Mouse (Mus musculus) intestine, embryonic 14.5 days (tissue): ENCODE data around the gene Rabgap1l. TPM values are rescaled to one million over a fixed set of nuclear protein-coding genes. Genes with fewer than 3 reads are reported as not detected.

Experiments
- ATAC-seq: fragments of 200-750 bp; cut with Nextera tagmentation; replicated peaks from 2 replicates; pipeline ENCODE4 v1.8.0; 2017; ENCODE audit warnings: low read depth, moderate number of reproducible peaks, moderate TSS enrichment, moderate library complexity; ENCODE audit not compliant: low FRiP score, low TSS enrichment
- DNase-seq: peaks from one replicate; pipeline ENCODE4 v3.0.0-alpha.2; 2018; ENCODE audit warnings: low spot score
- H3K27ac ChIP-seq: fragments of 300-500 bp; sonication (generic); 2 replicates; pipeline ENCODE4 v1.5.1; 2014; ENCODE audit warnings: low read depth, mild to moderate bottlenecking, control low read depth
- H3K27me3 ChIP-seq: fragments of 300-500 bp; sonication (generic); replicated peaks from 2 replicates; pipeline ENCODE4 v1.6.1; 2014; ENCODE audit warnings: low read length, control low read depth; ENCODE audit not compliant: control insufficient read depth, insufficient read depth
- H3K36me3 ChIP-seq: fragments of 300-500 bp; sonication (generic); 2 replicates; pipeline ENCODE4 v1.6.1; 2014; ENCODE audit warnings: low read length, control low read depth; ENCODE audit not compliant: control insufficient read depth, insufficient read depth
- H3K4me1 ChIP-seq: fragments of 300-500 bp; sonication (generic); replicated peaks from 2 replicates; pipeline ENCODE4 v1.6.1; 2014; ENCODE audit warnings: low read length, control low read depth, mixed read lengths; ENCODE audit not compliant: control insufficient read depth, insufficient read depth
- H3K4me2 ChIP-seq: fragments of 300-500 bp; sonication (generic); 2 replicates; pipeline ENCODE4 v1.6.1; 2014; ENCODE audit warnings: low read length
- H3K4me3 ChIP-seq: fragments of 300-500 bp; sonication (generic); 2 replicates; pipeline ENCODE4 v1.5.1; 2014; ENCODE audit warnings: low read depth, low read length, control low read depth, mixed read lengths
- H3K9ac ChIP-seq: fragments of 300-500 bp; sonication (generic); 2 replicates; pipeline ENCODE4 v1.6.1; 2014; ENCODE audit warnings: mild to moderate bottlenecking, low read length
- H3K9me3 ChIP-seq: fragments of 300-500 bp; sonication (generic); 2 replicates; pipeline ENCODE4 v1.6.1; 2016; ENCODE audit warnings: low read length, control low read depth; ENCODE audit not compliant: control insufficient read depth
- WGBS: fragments of 180-500 bp; shearing (Covaris S2); extraction: QIAGEN DNeasy Blood & Tissue Kit; methylation state at CpG from one replicate; pipeline ENCODE4 v1.1.7; 2014; 5-methylcytosine and 5-hydroxymethylcytosine counted together
- polyA plus RNA-seq: library from polyadenylated mRNA; unstranded; fragments of >200 nt; fragmentation: Nextera tagmentation; extraction: Ambion mirVana; gene quantifications from 2 replicates; pipeline ENCODE4 v1.2.1, GENCODE M21; 2014

Rabgap1l gene
- polyA plus RNA-seq, 1 experiment from 2014 or later, result 19.9 TPM

DNA sequence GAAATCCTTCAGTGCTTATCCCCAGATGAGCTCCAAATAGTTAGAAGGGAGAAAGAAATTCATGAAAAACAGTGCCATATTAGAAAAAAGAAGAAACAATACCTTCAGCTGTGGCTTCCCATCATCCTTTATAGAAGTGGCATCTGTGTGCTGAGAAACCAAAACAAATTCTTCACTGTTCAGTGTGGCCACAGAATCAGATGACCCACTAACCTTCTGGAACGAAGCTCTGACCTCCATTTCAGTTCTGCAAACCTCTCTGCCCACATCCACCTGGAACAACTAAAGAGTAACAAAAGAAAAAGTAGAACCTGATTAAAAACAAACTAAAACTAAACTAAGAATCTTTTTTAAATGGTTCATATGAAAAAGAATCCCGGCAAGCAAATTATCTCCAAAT is 52.4 kb downstream of the Rabgap1l start:
- WGBS, result 59% methylated on average over 2 of the region's 2 CpGs
- no peak overlapping the region for H3K4me2 ChIP-seq
- no peaks in the 10 kb centered on the region for H3K36me3 ChIP-seq
- H3K4me1 ChIP-seq, result no peaks in the 10 kb centered on the region
- no peak overlapping the region for H3K4me3 ChIP-seq
- H3K9ac ChIP-seq, result no peak overlapping the region
- no peak for ATAC-seq
- no peaks in the 10 kb centered on the region for H3K27me3 ChIP-seq
- H3K9me3 ChIP-seq, result no peaks in the 10 kb centered on the region
- H3K27ac ChIP-seq, result no peak overlapping the region
- no peak for DNase-seq

DNA sequence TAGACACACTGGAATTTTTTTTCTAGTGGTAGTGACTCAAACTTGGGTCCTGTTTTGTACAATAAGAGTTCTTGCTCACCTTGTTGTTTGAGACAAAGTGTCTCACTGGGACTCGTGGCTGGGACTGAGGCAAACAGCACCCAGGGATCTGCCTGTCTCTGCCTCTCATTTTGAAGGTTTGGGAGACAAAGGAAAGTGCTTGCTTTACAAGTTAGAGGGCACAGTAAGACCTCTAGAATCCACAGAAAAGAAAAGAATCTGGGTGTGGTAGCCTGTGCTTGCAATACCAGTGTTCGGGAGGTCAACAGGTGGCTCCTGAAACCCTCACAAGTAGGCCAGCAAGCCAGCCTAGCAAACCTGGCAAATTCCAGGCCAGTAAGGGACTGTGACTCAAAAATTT is 58.3 kb downstream of the Rabgap1l start:
- Histone ChIP-seq H3K4me3 (no peak overlapping the region), H3K9me3 (no peaks in the 10 kb centered on the region), H3K27me3 (no peaks in the 10 kb centered on the region), H3K4me1 (no peaks in the 10 kb centered on the region), H3K27ac (no peak overlapping the region), H3K9ac (no peak overlapping the region), H3K4me2 (no peak overlapping the region), H3K36me3 (0 out of 2 replicates have a peak, but pooled peaks cover 3% of the 10 kb centered on the region)
- WGBS, result 83% methylated on average over 2 of the region's 2 CpGs
- DNase-seq, result no peak
- no peak for ATAC-seq

DNA sequence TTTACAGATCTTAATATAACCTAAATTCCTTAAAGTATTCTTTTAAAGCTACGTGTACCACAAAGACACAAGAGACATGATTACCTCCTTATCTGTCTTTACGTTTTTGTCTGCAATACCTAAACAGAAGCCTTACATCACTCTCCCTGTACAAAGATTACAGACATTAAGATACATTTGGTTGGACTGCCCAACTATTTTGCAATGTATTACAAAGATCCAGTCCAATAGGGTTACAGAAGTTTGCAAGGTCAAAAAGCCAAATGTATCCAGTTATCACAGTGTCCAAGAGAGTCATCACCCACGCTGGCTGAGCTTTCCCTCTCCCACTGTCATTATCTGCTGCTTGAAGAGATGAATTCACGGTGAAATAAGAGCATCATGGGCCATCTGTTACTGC is 63.1 kb downstream of the Rabgap1l start:
- H3K4me1 ChIP-seq, result no peaks in the 10 kb centered on the region
- ATAC-seq (no peak), DNase-seq (no peak)
- no peak overlapping the region for H3K27ac ChIP-seq
- no peaks in the 10 kb centered on the region for H3K9me3 ChIP-seq
- H3K9ac ChIP-seq, result no peak overlapping the region
- H3K4me2 ChIP-seq, result no peak overlapping the region
- no peak overlapping the region for H3K4me3 ChIP-seq
- WGBS, result 84% methylated on average over 4 of the region's 4 CpGs
- H3K36me3 ChIP-seq, result 0 out of 2 replicates have a peak, but pooled peaks cover 3% of the 10 kb centered on the region
- H3K27me3 ChIP-seq, result no peaks in the 10 kb centered on the region

DNA sequence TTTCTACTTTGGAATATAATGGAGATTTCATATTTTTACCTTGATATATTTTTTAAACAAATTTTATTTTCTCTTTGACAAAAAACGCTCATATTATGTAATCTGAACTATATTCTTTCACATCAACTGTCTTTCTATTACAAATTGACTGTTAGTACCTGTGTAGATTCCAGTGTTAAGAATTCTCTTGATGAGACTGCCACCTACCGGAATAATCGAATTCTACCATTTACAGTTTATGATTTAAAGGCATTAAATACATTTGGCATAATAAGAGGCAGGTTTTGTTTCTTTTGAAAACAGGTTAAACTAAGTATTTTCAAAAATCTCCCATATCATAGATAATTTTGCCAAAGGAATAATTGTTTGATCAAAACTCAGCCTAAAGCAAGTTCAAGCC is 75.3 kb downstream of the Rabgap1l start:
- WGBS, result 13% methylated on average over 3 of the region's 3 CpGs
- Histone ChIP-seq H3K27ac (no peak overlapping the region), H3K4me2 (no peak overlapping the region), H3K36me3 (no peaks in the 10 kb centered on the region), H3K4me1 (no peaks in the 10 kb centered on the region), H3K9me3 (no peaks in the 10 kb centered on the region), H3K9ac (no peak overlapping the region), H3K4me3 (no peak overlapping the region), H3K27me3 (no peaks in the 10 kb centered on the region)
- no peak for ATAC-seq
- DNase-seq, result no peak

DNA sequence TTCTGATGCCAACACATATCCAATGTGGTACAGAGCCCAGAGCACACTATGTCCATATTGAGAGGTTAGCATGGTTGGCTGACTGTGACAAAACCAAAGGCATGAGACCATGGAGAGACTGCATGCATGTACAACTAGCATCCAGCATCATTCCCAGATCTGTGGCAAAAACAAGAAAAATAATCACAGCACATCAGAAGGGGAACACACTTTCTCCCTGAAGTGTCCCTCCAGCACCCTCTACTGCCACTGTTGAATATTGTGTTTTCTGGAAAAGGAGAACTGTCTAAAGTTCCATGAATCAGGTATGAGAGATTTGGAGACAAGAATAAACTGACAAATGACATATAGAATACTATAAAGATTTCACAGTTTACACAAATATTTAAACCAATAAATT is 78.3 kb downstream of the Rabgap1l start:
- DNase-seq, result no peak
- ATAC-seq, result no peak

DNA sequence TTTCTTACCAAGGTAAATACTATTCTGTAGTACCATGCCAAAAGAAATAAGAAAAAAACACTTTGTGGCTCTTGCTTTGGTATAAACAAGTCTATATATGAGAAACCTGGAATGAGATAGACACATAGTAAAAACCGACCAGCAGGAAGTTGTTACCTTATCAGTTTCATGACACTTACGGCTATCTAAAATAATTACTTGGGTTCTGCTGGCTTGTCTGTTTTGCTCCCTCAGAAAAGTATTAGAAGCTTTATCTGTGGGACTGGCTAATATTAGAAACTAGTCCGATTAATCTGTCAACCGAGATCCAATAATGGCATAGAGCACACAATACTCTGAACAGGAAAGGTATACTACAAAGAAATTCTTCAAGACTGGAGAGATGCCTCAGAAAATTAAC is 79.1 kb downstream of the Rabgap1l start:
- ATAC-seq, result no peak
- Histone ChIP-seq H3K4me3 (no peak overlapping the region), H3K27ac (no peak overlapping the region), H3K36me3 (no peaks in the 10 kb centered on the region), H3K4me2 (no peak overlapping the region), H3K4me1 (no peaks in the 10 kb centered on the region), H3K27me3 (no peaks in the 10 kb centered on the region), H3K9me3 (no peaks in the 10 kb centered on the region), H3K9ac (no peak overlapping the region)
- 76% methylated on average over 4 of the region's 4 CpGs for WGBS
- no peak for DNase-seq

More for the DNA sequence above, 78.3 kb downstream of the Rabgap1l start:
- no peak overlapping the region for H3K9ac ChIP-seq
- H3K4me1 ChIP-seq, result no peaks in the 10 kb centered on the region
- H3K27ac ChIP-seq, result no peak overlapping the region
- H3K27me3 ChIP-seq, result no peaks in the 10 kb centered on the region
- no peaks in the 10 kb centered on the region for H3K36me3 ChIP-seq
- H3K4me2 ChIP-seq, result no peak overlapping the region
- H3K4me3 ChIP-seq, result no peak overlapping the region
- no peaks in the 10 kb centered on the region for H3K9me3 ChIP-seq

DNA sequence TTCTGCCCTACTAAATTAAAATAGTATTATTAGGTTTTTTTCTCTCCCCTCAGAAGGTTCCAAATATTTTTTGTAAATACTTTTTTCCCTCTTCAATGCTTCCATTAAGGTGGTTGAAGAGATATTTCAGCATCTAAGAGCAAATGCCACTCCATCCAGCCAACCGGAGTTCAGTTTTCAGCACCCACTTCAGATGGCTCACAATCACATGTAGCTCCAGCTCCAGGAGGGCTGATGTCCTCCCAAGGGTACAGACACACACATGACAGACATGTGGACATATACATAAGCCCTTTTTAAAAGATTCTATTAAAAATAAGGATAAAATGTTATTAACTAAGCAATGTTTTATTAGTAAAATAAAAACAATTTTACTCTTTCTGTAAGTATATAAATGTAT is 79.6 kb downstream of the Rabgap1l start:
- no peak overlapping the region for H3K4me3 ChIP-seq
- WGBS, result 85% methylated on average over 1 of the region's 1 CpGs
- H3K36me3 ChIP-seq, result no peaks in the 10 kb centered on the region
- no peaks in the 10 kb centered on the region for H3K27me3 ChIP-seq
- H3K9me3 ChIP-seq, result no peaks in the 10 kb centered on the region
- no peak overlapping the region for H3K27ac ChIP-seq
- ATAC-seq (no peak), DNase-seq (no peak)
- H3K4me2 ChIP-seq, result no peak overlapping the region
- H3K9ac ChIP-seq, result no peak overlapping the region
- no peaks in the 10 kb centered on the region for H3K4me1 ChIP-seq

DNA sequence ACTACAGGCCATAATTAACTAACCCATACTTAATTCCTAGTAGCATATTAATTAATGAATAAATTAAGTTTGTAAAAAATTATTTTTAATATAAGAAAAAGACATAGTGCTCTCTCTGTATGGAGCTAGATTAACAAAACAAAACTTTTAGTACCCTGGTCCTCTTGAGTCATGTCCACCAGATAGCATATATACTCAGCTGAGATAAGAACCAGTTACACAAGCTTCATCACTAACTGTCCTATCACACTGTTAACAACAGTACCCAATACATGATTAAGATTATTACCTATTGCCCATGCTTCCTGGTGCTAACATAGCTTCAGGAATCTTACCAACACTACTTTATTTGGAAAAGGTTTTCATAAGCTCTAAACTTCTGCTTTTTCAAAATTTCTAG is 82.5 kb downstream of the Rabgap1l start:
- no peak for ATAC-seq
- no peaks in the 10 kb centered on the region for H3K4me1 ChIP-seq
- no peaks in the 10 kb centered on the region for H3K27me3 ChIP-seq
- no peak overlapping the region for H3K4me2 ChIP-seq
- H3K36me3 ChIP-seq, result no peaks in the 10 kb centered on the region
- H3K27ac ChIP-seq, result no peak overlapping the region
- no peak overlapping the region for H3K4me3 ChIP-seq
- no peak overlapping the region for H3K9ac ChIP-seq
- DNase-seq, result no peak
- H3K9me3 ChIP-seq, result no peaks in the 10 kb centered on the region

DNA sequence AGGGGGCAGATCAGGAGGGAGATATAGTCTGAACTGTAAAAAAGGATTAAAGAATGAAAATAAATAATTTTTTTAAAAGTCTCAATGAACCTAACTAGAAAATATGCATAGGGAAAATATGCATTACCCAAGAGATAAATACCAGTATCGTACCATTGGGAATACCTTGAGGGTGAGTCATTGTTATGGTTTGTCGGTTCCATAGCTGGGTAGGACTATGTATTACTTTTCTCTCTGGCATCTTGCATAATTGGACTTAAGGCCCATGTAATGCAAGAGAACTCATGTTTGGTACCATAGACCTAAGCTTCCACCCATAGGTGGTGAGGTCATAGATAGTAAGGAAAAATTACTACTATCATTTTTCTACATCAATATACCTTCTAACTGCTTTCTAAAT is 88.4 kb downstream of the Rabgap1l start:
- Histone ChIP-seq H3K4me3 (no peak overlapping the region), H3K27ac (no peak overlapping the region), H3K36me3 (peaks cover 4% of the 10 kb centered on the region; the same call in 1 of the 2 replicates), H3K9ac (no peak overlapping the region), H3K9me3 (no peaks in the 10 kb centered on the region), H3K4me2 (no peak overlapping the region), H3K4me1 (no peaks in the 10 kb centered on the region), H3K27me3 (no peaks in the 10 kb centered on the region)
- DNase-seq (no peak), ATAC-seq (no peak)
- WGBS, result 93% methylated on average over 2 of the region's 2 CpGs
